Comparison of ENCODE assay signal across 21 mouse cellular contexts in genomic region chr15:31253963-31254362, GRCm38 (mm10). TPM values are rescaled to one million over a fixed set of nuclear protein-coding genes. Genes with fewer than 3 reads are reported as not detected.
DNase-seq lines count a peak whose midpoint lies in the region; ATAC-seq and TF ChIP-seq lines count a peak whose summit lies in the region.
"Had no signal": no experiment of that assay in that cellular context is flagged by ENCODE, and none has a peak within 500 bp of the region (broad histone marks: within the 10 kb centered on the region; RNA-seq: fewer than 3 reads in every experiment).

No protein-coding gene starts in this region.

- no peaks in the 10 kb centered on the region for H3K9me3 ChIP-seq in kidney, embryonic 14.5 days (ENCODE audit: control insufficient read depth, low read length)
- H3K9me3 ChIP-seq: heart, embryonic 12.5 days; hindbrain, embryonic 13.5 days; liver, embryonic 12.5 days had no signal

- peak; percentile 49 for DNase-seq in gastrocnemius, adult 2 months
- no peak for DNase-seq in gastrocnemius, postnatal 36 days
- peak; percentile 85 for DNase-seq in kidney, adult 9 months
- DNase-seq in Muller cell, postnatal 12 days (ENCODE audit: inconsistent ontology term) = peak; percentile 76
- DNase-seq in kidney, postnatal 14 days = peak; percentile 33
- no peak for DNase-seq in cerebellum, adult 8-10 months
- DNase-seq: adrenal gland, postnatal 36 days; B cell, adult 2 months; cerebellum, adult 9-11 months; heart, adult 11 months; heart, postnatal 14 days; lung, embryonic 14.5 days; lung, postnatal 36 days had no signal

- peak overlapping the region; percentile 13; the same call in 1 of the 2 replicates for H3K27ac ChIP-seq in gastrocnemius, adult 2 months
- H3K27ac ChIP-seq in kidney, embryonic 14.5 days (ENCODE audit: low read depth, low read length) = no peak overlapping the region
- H3K27ac ChIP-seq: hindbrain, embryonic 13.5 days; liver, embryonic 12.5 days had no signal

- H3K4me1 ChIP-seq in kidney, embryonic 14.5 days (ENCODE audit: control insufficient read depth, insufficient read depth, low read length) = peaks cover 14% of the 10 kb centered on the region

- no peak for ATAC-seq in kidney, embryonic 14.5 days (ENCODE audit: low FRiP score, low TSS enrichment)
- no peak for ATAC-seq in megakaryocyte-erythroid progenitor cell, adult 5-6 weeks (replicated peaks; ENCODE audit: low FRiP score, low TSS enrichment, poor library complexity, severe bottlenecking)
- ATAC-seq: activated CD4-positive, CD25-positive, alpha-beta regulatory T cell, adult 4 months; forebrain, embryonic 14.5 days; liver, embryonic 12.5 days had no signal

- no peak overlapping the region for H3K9ac ChIP-seq in kidney, embryonic 14.5 days (ENCODE audit: low read depth, low read length)
- H3K9ac ChIP-seq: heart, embryonic 12.5 days; hindbrain, embryonic 13.5 days; liver, embryonic 12.5 days; lung, embryonic 14.5 days had no signal

- 90% methylated on average over 4 of the region's 4 CpGs for WGBS in kidney, embryonic 14.5 days

- no peaks in the 10 kb centered on the region for H3K27me3 ChIP-seq in kidney, embryonic 14.5 days (ENCODE audit: control insufficient read depth, insufficient read depth, low read length)
- H3K27me3 ChIP-seq: heart, embryonic 12.5 days; hindbrain, embryonic 13.5 days; liver, embryonic 12.5 days had no signal

- no peak overlapping the region for H3K4me3 ChIP-seq in gastrocnemius, adult 2 months
- H3K4me3 ChIP-seq in kidney, embryonic 14.5 days (ENCODE audit: low read length) = no peak overlapping the region
- H3K4me3 ChIP-seq: erythroblast, embryonic 14.5 days; heart, embryonic 12.5 days; hindbrain, embryonic 13.5 days; liver, embryonic 12.5 days had no signal

- TF ChIP-seq CTCF in gastrocnemius, adult 2 months (IDR thresholded peaks at IDR 0.05) = no peak

- no peak overlapping the region for H3K4me2 ChIP-seq in kidney, embryonic 14.5 days (replicated peaks; ENCODE audit: low read depth, low read length)
- H3K4me2 ChIP-seq: heart, embryonic 12.5 days; hindbrain, embryonic 13.5 days; liver, embryonic 12.5 days; lung, embryonic 14.5 days had no signal

- no peaks in the 10 kb centered on the region for H3K36me3 ChIP-seq in kidney, embryonic 14.5 days (ENCODE audit: control insufficient read depth, insufficient read depth, low read length)
- H3K36me3 ChIP-seq: heart, embryonic 12.5 days; hindbrain, embryonic 13.5 days; liver, embryonic 12.5 days had no signal

- intact Hi-C loops in gastrocnemius, adult 2 months (cut with DNase I) = no loop called here
- intact Hi-C loops in gastrocnemius, postnatal 36 days (cut with DNase I) = no loop called here

RNA-seq across cellular contexts. Expression of gene Dap, which starts 29.8 kb away (rescaled TPM):
- 10 to 100 TPM in 1 of 2 experiments, 1 to 10 TPM in 1; 6.2 to 11.4 TPM for total RNA-seq in gastrocnemius, adult 2 months (2021)
- 1 to 10 TPM; 8.8 to 9.9 TPM for total RNA-seq in gastrocnemius, postnatal 36 days (2021)
- 87.1 and 96.9 TPM in 2 replicates for polyA plus RNA-seq in kidney, embryonic 14.5 days (2014; fragmentation: Nextera tagmentation; extraction: Ambion mirVana)
- total RNA-seq in megakaryocyte-erythroid progenitor cell, adult 5-6 weeks (2014; fragmentation: Nextera tagmentation) = 59.5 and 59.6 TPM in 2 replicates
- total RNA-seq in megakaryocyte-erythroid progenitor cell, adult 5-6 weeks (2017) = 59.5 and 64.0 TPM in 2 replicates

Comparison
In these comparisons a context has a peak if more than half of its experiments do, and no peak if none do; other contexts are left out.
1. DNase-seq: peak in gastrocnemius, adult 2 months (single experiment), kidney, adult 9 months (single experiment), Muller cell, postnatal 12 days (single experiment) and kidney, postnatal 14 days (single experiment); none in gastrocnemius, postnatal 36 days (0 of 2) and cerebellum, adult 8-10 months (single experiment).
2. RNA of gene Dap, which starts 29.8 kb away (total RNA-seq): 59.5 to 64.0 TPM in megakaryocyte-erythroid progenitor cell, adult 5-6 weeks; 6.2 to 11.4 TPM in gastrocnemius, adult 2 months and 8.8 to 9.9 TPM in gastrocnemius, postnatal 36 days; every median in the first group is over 4 times any median in the second.